Mouse (Mus musculus): ENCODE measurements at regions not wholly inside any gene's neighbourhood (a gene's known extent, or its start where the extent isn't known, plus 50 kb on each side); places are given as distances from the start of the nearest gene placed in this dataset.

GRCm38 (mm10) chr14:36731095-36731494, 237.5 kb downstream of the Ccser2 start:
- no peaks in the 10 kb centered on the region for H3K36me3 ChIP-seq (ENCODE audit: control insufficient read depth, insufficient read depth, low read length)
- ATAC-seq (ENCODE audit: insufficient number of reproducible peaks, insufficient read depth, low FRiP score, low read depth), result no peak
- 67% methylated on average over 8 of the region's 8 CpGs for WGBS

GRCm38 (mm10) chr14:36726092-36726491, 242.5 kb downstream of the Ccser2 start:
- H3K27ac ChIP-seq (ENCODE audit: low read length), result no peak overlapping the region
- H3K4me1 ChIP-seq (ENCODE audit: control insufficient read depth, insufficient read depth, low read length), result no peaks in the 10 kb centered on the region
- no peak overlapping the region for H3K9ac ChIP-seq (replicated peaks; ENCODE audit: low read depth, low read length)
- H3K27me3 ChIP-seq (ENCODE audit: control insufficient read depth, insufficient read depth, low read length), result no peaks in the 10 kb centered on the region
- peak; percentile 61 for ATAC-seq (ENCODE audit: insufficient number of reproducible peaks, insufficient read depth, low FRiP score, low read depth)
- 66% methylated on average over 6 of the region's 6 CpGs for WGBS
- H3K4me3 ChIP-seq (ENCODE audit: low read depth, low read length), result no peak overlapping the region
- no peaks in the 10 kb centered on the region for H3K9me3 ChIP-seq (ENCODE audit: control insufficient read depth, low read depth, low read length)
- no peaks in the 10 kb centered on the region for H3K36me3 ChIP-seq (ENCODE audit: control insufficient read depth, insufficient read depth, low read length)
- no peak overlapping the region for H3K4me2 ChIP-seq (replicated peaks; ENCODE audit: low read depth, low read length)

More at GRCm38 (mm10) chr14:36731095-36731494, 237.5 kb downstream of the Ccser2 start:
- no peaks in the 10 kb centered on the region for H3K4me1 ChIP-seq (ENCODE audit: control insufficient read depth, insufficient read depth, low read length)
- H3K27me3 ChIP-seq (ENCODE audit: control insufficient read depth, insufficient read depth, low read length), result no peaks in the 10 kb centered on the region
- H3K4me3 ChIP-seq (ENCODE audit: low read depth, low read length), result no peak overlapping the region
- H3K9me3 ChIP-seq (ENCODE audit: control insufficient read depth, low read depth, low read length), result no peaks in the 10 kb centered on the region
- no peak overlapping the region for H3K27ac ChIP-seq (ENCODE audit: low read length)
- H3K4me2 ChIP-seq (replicated peaks; ENCODE audit: low read depth, low read length), result no peak overlapping the region
- no peak overlapping the region for H3K9ac ChIP-seq (replicated peaks; ENCODE audit: low read depth, low read length)

GRCm38 (mm10) chr14:36715684-36716083, 252.9 kb downstream of the Ccser2 start:
- H3K27me3 ChIP-seq (ENCODE audit: control insufficient read depth, insufficient read depth, low read length), result no peaks in the 10 kb centered on the region
- no peak for ATAC-seq (ENCODE audit: insufficient number of reproducible peaks, insufficient read depth, low FRiP score, low read depth)

GRCm38 (mm10) chr14:36696993-36697392, 271.6 kb downstream of the Ccser2 start:
- no peaks in the 10 kb centered on the region for H3K4me1 ChIP-seq (ENCODE audit: control insufficient read depth, insufficient read depth, low read length)
- H3K9me3 ChIP-seq (ENCODE audit: control insufficient read depth, low read depth, low read length), result no peaks in the 10 kb centered on the region
- no peak overlapping the region for H3K4me2 ChIP-seq (replicated peaks; ENCODE audit: low read depth, low read length)
- H3K27me3 ChIP-seq (ENCODE audit: control insufficient read depth, insufficient read depth, low read length), result no peaks in the 10 kb centered on the region
- no peak overlapping the region for H3K9ac ChIP-seq (replicated peaks; ENCODE audit: low read depth, low read length)
- no peak for ATAC-seq (ENCODE audit: insufficient number of reproducible peaks, insufficient read depth, low FRiP score, low read depth)
- no peak overlapping the region for H3K4me3 ChIP-seq (ENCODE audit: low read depth, low read length)
- no peaks in the 10 kb centered on the region for H3K36me3 ChIP-seq (ENCODE audit: control insufficient read depth, insufficient read depth, low read length)
- WGBS, result 81% methylated on average over 4 of the region's 4 CpGs
- no peak overlapping the region for H3K27ac ChIP-seq (ENCODE audit: low read length)

More at GRCm38 (mm10) chr14:36715684-36716083, 252.9 kb downstream of the Ccser2 start:
- no peak overlapping the region for H3K27ac ChIP-seq (ENCODE audit: low read length)
- H3K4me1 ChIP-seq (ENCODE audit: control insufficient read depth, insufficient read depth, low read length), result no peaks in the 10 kb centered on the region
- H3K9me3 ChIP-seq (ENCODE audit: control insufficient read depth, low read depth, low read length), result no peaks in the 10 kb centered on the region
- WGBS, result 84% methylated on average over 2 of the region's 2 CpGs
- H3K36me3 ChIP-seq (ENCODE audit: control insufficient read depth, insufficient read depth, low read length), result no peaks in the 10 kb centered on the region
- H3K9ac ChIP-seq (replicated peaks; ENCODE audit: low read depth, low read length), result no peak overlapping the region
- H3K4me2 ChIP-seq (replicated peaks; ENCODE audit: low read depth, low read length), result no peak overlapping the region
- no peak overlapping the region for H3K4me3 ChIP-seq (ENCODE audit: low read depth, low read length)

GRCm38 (mm10) chr14:36691958-36692357, 276.6 kb downstream of the Ccser2 start:
- H3K27ac ChIP-seq (ENCODE audit: low read length), result no peak overlapping the region
- ATAC-seq (ENCODE audit: insufficient number of reproducible peaks, insufficient read depth, low FRiP score, low read depth), result no peak
- H3K4me2 ChIP-seq (replicated peaks; ENCODE audit: low read depth, low read length), result no peak overlapping the region
- no peaks in the 10 kb centered on the region for H3K27me3 ChIP-seq (ENCODE audit: control insufficient read depth, insufficient read depth, low read length)
- no peak overlapping the region for H3K9ac ChIP-seq (replicated peaks; ENCODE audit: low read depth, low read length)
- no peaks in the 10 kb centered on the region for H3K4me1 ChIP-seq (ENCODE audit: control insufficient read depth, insufficient read depth, low read length)
- no peaks in the 10 kb centered on the region for H3K9me3 ChIP-seq (ENCODE audit: control insufficient read depth, low read depth, low read length)
- H3K4me3 ChIP-seq (ENCODE audit: low read depth, low read length), result no peak overlapping the region
- H3K36me3 ChIP-seq (ENCODE audit: control insufficient read depth, insufficient read depth, low read length), result no peaks in the 10 kb centered on the region

GRCm38 (mm10) chr14:36691018-36691417, 277.6 kb downstream of the Ccser2 start:
- Histone ChIP-seq H3K27me3 (ENCODE audit: control insufficient read depth, insufficient read depth, low read length) (no peaks in the 10 kb centered on the region), H3K4me3 (ENCODE audit: low read depth, low read length) (no peak overlapping the region), H3K9me3 (ENCODE audit: control insufficient read depth, low read depth, low read length) (no peaks in the 10 kb centered on the region), H3K36me3 (ENCODE audit: control insufficient read depth, insufficient read depth, low read length) (no peaks in the 10 kb centered on the region), H3K27ac (ENCODE audit: low read length) (no peak overlapping the region), H3K9ac (replicated peaks; ENCODE audit: low read depth, low read length) (no peak overlapping the region), H3K4me2 (replicated peaks; ENCODE audit: low read depth, low read length) (no peak overlapping the region), H3K4me1 (ENCODE audit: control insufficient read depth, insufficient read depth, low read length) (no peaks in the 10 kb centered on the region)
- 83% methylated on average over 2 of the region's 2 CpGs for WGBS
- ATAC-seq (ENCODE audit: insufficient number of reproducible peaks, insufficient read depth, low FRiP score, low read depth), result no peak

- H3K9ac ChIP-seq (replicated peaks; ENCODE audit: low read depth, low read length), result no peak overlapping the region
- H3K4me2 ChIP-seq (replicated peaks; ENCODE audit: low read depth, low read length), result no peak overlapping the region
- no peaks in the 10 kb centered on the region for H3K36me3 ChIP-seq (ENCODE audit: control insufficient read depth, insufficient read depth, low read length)
- H3K9me3 ChIP-seq (ENCODE audit: control insufficient read depth, low read depth, low read length), result no peaks in the 10 kb centered on the region
- no peak overlapping the region for H3K27ac ChIP-seq (ENCODE audit: low read length)
- no peaks in the 10 kb centered on the region for H3K4me1 ChIP-seq (ENCODE audit: control insufficient read depth, insufficient read depth, low read length)
- no peak for ATAC-seq (ENCODE audit: insufficient number of reproducible peaks, insufficient read depth, low FRiP score, low read depth)
- H3K4me3 ChIP-seq (ENCODE audit: low read depth, low read length), result no peak overlapping the region
- no peaks in the 10 kb centered on the region for H3K27me3 ChIP-seq (ENCODE audit: control insufficient read depth, insufficient read depth, low read length)
- 86% methylated on average over 1 of the region's 1 CpGs for WGBS
These were observed 309.8 kb downstream of the Ccser2 start for GRCm38 (mm10) chr14:36658678-36659263.

- 73% methylated on average over 3 of the region's 3 CpGs for WGBS
- H3K4me3 ChIP-seq (ENCODE audit: low read depth, low read length), result no peak overlapping the region
- ATAC-seq (ENCODE audit: insufficient number of reproducible peaks, insufficient read depth, low FRiP score, low read depth), result no peak; the same call in 1 of the 2 replicates
These were observed 310.4 kb downstream of the Ccser2 start for GRCm38 (mm10) chr14:36658193-36658592.

GRCm38 (mm10) chr14:36652982-36653557, 315.5 kb downstream of the Ccser2 start:
- Histone ChIP-seq H3K4me1 (ENCODE audit: control insufficient read depth, insufficient read depth, low read length) (0 out of 2 replicates have a peak, but pooled peaks cover 2% of the 10 kb centered on the region), H3K9me3 (ENCODE audit: control insufficient read depth, low read depth, low read length) (no peaks in the 10 kb centered on the region), H3K27ac (ENCODE audit: low read length) (no peak overlapping the region), H3K4me2 (replicated peaks; ENCODE audit: low read depth, low read length) (no peak overlapping the region), H3K36me3 (ENCODE audit: control insufficient read depth, insufficient read depth, low read length) (no peaks in the 10 kb centered on the region), H3K4me3 (ENCODE audit: low read depth, low read length) (no peak overlapping the region), H3K27me3 (ENCODE audit: control insufficient read depth, insufficient read depth, low read length) (no peaks in the 10 kb centered on the region), H3K9ac (replicated peaks; ENCODE audit: low read depth, low read length) (no peak overlapping the region)
- no peak for ATAC-seq (ENCODE audit: insufficient number of reproducible peaks, insufficient read depth, low FRiP score, low read depth)
- WGBS, result 23% methylated on average over 6 of the region's 6 CpGs

More at GRCm38 (mm10) chr14:36658193-36658592, 310.4 kb downstream of the Ccser2 start:
- no peak overlapping the region for H3K4me2 ChIP-seq (replicated peaks; ENCODE audit: low read depth, low read length)
- H3K27me3 ChIP-seq (ENCODE audit: control insufficient read depth, insufficient read depth, low read length), result no peaks in the 10 kb centered on the region
- no peak overlapping the region for H3K9ac ChIP-seq (replicated peaks; ENCODE audit: low read depth, low read length)
- H3K27ac ChIP-seq (ENCODE audit: low read length), result no peak overlapping the region
- 0 out of 2 replicates have a peak, but pooled peaks cover under 1% of the 10 kb centered on the region for H3K4me1 ChIP-seq (ENCODE audit: control insufficient read depth, insufficient read depth, low read length)
- no peaks in the 10 kb centered on the region for H3K36me3 ChIP-seq (ENCODE audit: control insufficient read depth, insufficient read depth, low read length)
- no peaks in the 10 kb centered on the region for H3K9me3 ChIP-seq (ENCODE audit: control insufficient read depth, low read depth, low read length)
